29 mouse cellular contexts compared by ENCODE assay signal in the genomic region with DNA sequence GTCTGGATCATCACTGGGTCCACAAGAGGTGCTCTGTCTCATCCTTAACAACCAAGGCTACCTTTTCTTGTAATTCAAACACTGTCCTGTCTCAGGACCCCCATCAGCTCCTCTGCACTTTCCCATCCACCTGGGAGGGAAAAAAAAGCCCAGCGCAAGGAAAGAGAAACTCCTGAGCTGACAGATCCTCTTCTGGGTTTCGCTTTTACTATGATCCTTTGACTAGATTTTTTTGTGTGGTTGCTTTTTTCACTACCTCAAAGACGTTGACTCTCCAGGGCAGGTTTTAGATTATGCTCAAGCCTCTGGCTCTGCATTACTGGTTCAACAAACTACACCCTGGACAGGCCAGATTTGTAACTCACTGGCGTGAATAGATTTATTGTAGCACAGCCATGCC. TPM values are rescaled to one million over a fixed set of nuclear protein-coding genes. Genes with fewer than 3 reads are reported as not detected.
"Had no signal": no experiment of that assay in that cellular context is flagged by ENCODE, and none has a peak within 500 bp of the region (broad histone marks: within the 10 kb centered on the region; RNA-seq: fewer than 3 reads in every experiment).

No protein-coding gene starts in this region.

- H3K9ac ChIP-seq: limb, embryonic 13.5 days; liver, embryonic 12.5 days; liver, embryonic 15.5 days; neural tube, embryonic 12.5 days; neural tube, embryonic 15.5 days had no signal

- H3K9me3 ChIP-seq: limb, embryonic 10.5 days; limb, embryonic 13.5 days; liver, embryonic 12.5 days; liver, embryonic 15.5 days; neural tube, embryonic 12.5 days; neural tube, embryonic 15.5 days had no signal

- H3K27ac ChIP-seq: limb, embryonic 10.5 days; limb, embryonic 13.5 days; liver, embryonic 12.5 days; liver, embryonic 15.5 days; neural tube, embryonic 12.5 days; neural tube, embryonic 15.5 days had no signal

- H3K4me2 ChIP-seq: limb, embryonic 13.5 days; liver, embryonic 12.5 days; liver, embryonic 15.5 days; midbrain, embryonic 11.5 days; neural tube, embryonic 12.5 days; neural tube, embryonic 15.5 days had no signal

- H3K36me3 ChIP-seq: limb, embryonic 10.5 days; limb, embryonic 13.5 days; liver, embryonic 12.5 days; liver, embryonic 15.5 days; neural tube, embryonic 12.5 days; neural tube, embryonic 15.5 days had no signal

- H3K4me1 ChIP-seq: limb, embryonic 10.5 days; limb, embryonic 13.5 days; liver, embryonic 12.5 days; liver, embryonic 15.5 days; neural tube, embryonic 12.5 days; neural tube, embryonic 15.5 days had no signal

- DNase-seq: kidney, adult 18-20 months; kidney, adult 9 months; liver; lung, adult 18-20 months; lung, postnatal 4 days; midbrain, embryonic 14.5 days; retina, postnatal 1 day; right cerebral cortex, postnatal 25 days; spleen, adult 18-20 months; thymus, adult 2 months; thymus, postnatal 14 days; thymus, postnatal 4 days had no signal

- H3K27me3 ChIP-seq: limb, embryonic 13.5 days; liver, embryonic 12.5 days; liver, embryonic 15.5 days; neural tube, embryonic 12.5 days; neural tube, embryonic 15.5 days had no signal

- H3K4me3 ChIP-seq: limb, embryonic 10.5 days; limb, embryonic 13.5 days; liver, embryonic 12.5 days; liver, embryonic 15.5 days; neural tube, embryonic 12.5 days; neural tube, embryonic 15.5 days had no signal

RNA-seq across cellular contexts. Expression of gene Gm12169, which starts 6.1 kb away (rescaled TPM):
- total RNA-seq: layer of hippocampus, adult 8-10 months; layer of hippocampus, postnatal 10 days; left cerebral cortex, adult 8-10 months; left cerebral cortex, postnatal 25 days; megakaryocyte progenitor cell, adult 5-6 weeks; megakaryocyte-erythroid progenitor cell, adult 5-6 weeks; midbrain, postnatal 0 days had no signal
- polyA plus RNA-seq: kidney, embryonic 16.5 days; limb, embryonic 10.5 days; limb, embryonic 13.5 days; liver, embryonic 12.5 days; liver, embryonic 15.5 days; lung, embryonic 16.5 days; midbrain, embryonic 11.5 days; midbrain, embryonic 14.5 days; midbrain, postnatal 0 days; neural tube, embryonic 12.5 days; neural tube, embryonic 15.5 days; stomach, embryonic 16.5 days; thymus, adult 2 months had no signal

RNA-seq across cellular contexts. Expression of gene BC053393, which starts 41.2 kb away (rescaled TPM):
- total RNA-seq: layer of hippocampus, postnatal 10 days; left cerebral cortex, adult 8-10 months; left cerebral cortex, postnatal 25 days; megakaryocyte progenitor cell, adult 5-6 weeks; megakaryocyte-erythroid progenitor cell, adult 5-6 weeks; midbrain, postnatal 0 days had no signal
- polyA plus RNA-seq: kidney, embryonic 16.5 days; limb, embryonic 10.5 days; limb, embryonic 13.5 days; liver, embryonic 12.5 days; liver, embryonic 15.5 days; lung, embryonic 16.5 days; midbrain, embryonic 11.5 days; midbrain, embryonic 14.5 days; midbrain, postnatal 0 days; neural tube, embryonic 12.5 days; neural tube, embryonic 15.5 days; stomach, embryonic 16.5 days had no signal
